Mouse (Mus musculus): Measurements from ENCODE around the gene Col13a1. TPM values are rescaled to one million over a fixed set of nuclear protein-coding genes. Genes with fewer than 3 reads are reported as not detected.

The Col13a1 gene
- total and polyA plus RNA-seq, 3 experiments, result not detected

GRCm38 (mm10) chr10:61949542-61949941, 29.4 kb downstream of the Col13a1 start:
- H3K27me3 ChIP-seq (replicated peaks), result peaks cover 96% of the 10 kb centered on the region
- dilution Hi-C loops (cut with MboI; ENCODE audit: extremely low pct_ligation_motif_present, extremely low pct_unique_long_range_greater_than_20kb, low sequenced_read_pairs), result no loop called here
- no peaks in the 10 kb centered on the region for H3K36me3 ChIP-seq (replicated peaks in 1 of 2; ENCODE audit: control insufficient read depth in 1 of 2, insufficient read depth in 1 of 2, low read length in 1 of 2)
- H3K4me3 ChIP-seq (replicated peaks in 1 of 3; ENCODE audit: low read depth in 2 of 3, low read length in 2 of 3, poor library complexity in 1 of 3), result no peak overlapping the region
- H3K9ac ChIP-seq (ENCODE audit: insufficient read depth, low read depth), result no peak overlapping the region
- in situ Hi-C loops (cut with MboI; ENCODE audit: low pct_ligation_motif_present, low pct_unique_long_range_greater_than_20kb, low sequenced_read_pairs), result no loop called here
- no peaks in the 10 kb centered on the region for H3K9me3 ChIP-seq (replicated peaks; ENCODE audit: low read length)
- TF ChIP-seq ELF1 (IDR thresholded peaks at IDR 0.05; ENCODE audit: low read depth, low read length) (no peak), PAX5 (IDR thresholded peaks at IDR 0.05; ENCODE audit: low read length) (no peak)
- no peak overlapping the region for H3K4me2 ChIP-seq (ENCODE audit: insufficient read depth, low read depth, poor library complexity, severe bottlenecking)
- no peaks in the 10 kb centered on the region for H3K4me1 ChIP-seq (ENCODE audit: control insufficient read depth in 1 of 2, insufficient read depth in 2 of 2)
- H3K79me2 ChIP-seq (replicated peaks; ENCODE audit: control insufficient read depth, extremely low read depth, insufficient read depth, poor library complexity, severe bottlenecking), result no peaks in the 10 kb centered on the region
- DNase-seq (ENCODE audit: extremely low read depth), result no peak
- no peak overlapping the region for H3K27ac ChIP-seq (ENCODE audit: insufficient read depth, low read depth)

GRCm38 (mm10) chr10:61944386-61944785, 34.5 kb downstream of the Col13a1 start:
- H3K4me2 ChIP-seq (ENCODE audit: insufficient read depth, low read depth, poor library complexity, severe bottlenecking), result no peak overlapping the region
- dilution Hi-C loops (cut with MboI; ENCODE audit: extremely low pct_ligation_motif_present, extremely low pct_unique_long_range_greater_than_20kb, low sequenced_read_pairs), result no loop called here
- H3K79me2 ChIP-seq (replicated peaks; ENCODE audit: control insufficient read depth, extremely low read depth, insufficient read depth, poor library complexity, severe bottlenecking), result no peaks in the 10 kb centered on the region
- H3K4me3 ChIP-seq (replicated peaks in 1 of 3; ENCODE audit: low read depth in 2 of 3, low read length in 2 of 3, poor library complexity in 1 of 3), result no peak overlapping the region
- H3K27ac ChIP-seq (ENCODE audit: insufficient read depth, low read depth), result no peak overlapping the region
- in situ Hi-C loops (cut with MboI; ENCODE audit: low pct_ligation_motif_present, low pct_unique_long_range_greater_than_20kb, low sequenced_read_pairs), result no loop called here
- peaks cover 95% of the 10 kb centered on the region for H3K27me3 ChIP-seq (replicated peaks)
- no peaks in the 10 kb centered on the region for H3K36me3 ChIP-seq (replicated peaks in 1 of 2; ENCODE audit: control insufficient read depth in 1 of 2, insufficient read depth in 1 of 2, low read length in 1 of 2)
- no peak overlapping the region for H3K9ac ChIP-seq (ENCODE audit: insufficient read depth, low read depth)
- no peak for DNase-seq (ENCODE audit: extremely low read depth)
- no peak for TF ChIP-seq JUN (IDR thresholded peaks at IDR 0.05; ENCODE audit: insufficient read depth, low read depth, low read length)
- no peaks in the 10 kb centered on the region for H3K9me3 ChIP-seq (replicated peaks; ENCODE audit: low read length)
- no peaks in the 10 kb centered on the region for H3K4me1 ChIP-seq (ENCODE audit: control insufficient read depth in 1 of 2, insufficient read depth in 2 of 2)

GRCm38 (mm10) chr10:61943480-61943879, 35.4 kb downstream of the Col13a1 start:
- H3K27ac ChIP-seq (ENCODE audit: insufficient read depth, low read depth), result no peak overlapping the region
- no peak overlapping the region for H3K4me3 ChIP-seq (replicated peaks in 1 of 3; ENCODE audit: low read depth in 2 of 3, low read length in 2 of 3, poor library complexity in 1 of 3)
- dilution Hi-C loops (cut with MboI; ENCODE audit: extremely low pct_ligation_motif_present, extremely low pct_unique_long_range_greater_than_20kb, low sequenced_read_pairs) (no loop called here), in situ Hi-C loops (cut with MboI; ENCODE audit: low pct_ligation_motif_present, low pct_unique_long_range_greater_than_20kb, low sequenced_read_pairs) (no loop called here)
- H3K4me2 ChIP-seq (ENCODE audit: insufficient read depth, low read depth, poor library complexity, severe bottlenecking), result no peak overlapping the region
- no peaks in the 10 kb centered on the region for H3K4me1 ChIP-seq (ENCODE audit: control insufficient read depth in 1 of 2, insufficient read depth in 2 of 2)
- peaks cover 97% of the 10 kb centered on the region for H3K27me3 ChIP-seq (replicated peaks)
- no peak overlapping the region for H3K9ac ChIP-seq (ENCODE audit: insufficient read depth, low read depth)
- no peaks in the 10 kb centered on the region for H3K9me3 ChIP-seq (replicated peaks; ENCODE audit: low read length)
- TF ChIP-seq IRF4 (IDR thresholded peaks at IDR 0.05; ENCODE audit: low read depth, low read length) (no peak), MAFK (IDR thresholded peaks at IDR 0.05; ENCODE audit: insufficient replicate concordance, low read length) (no peak), CHD1 (IDR thresholded peaks at IDR 0.05; ENCODE audit: low read depth, low read length) (no peak), UBTF (IDR thresholded peaks at IDR 0.05; ENCODE audit: low read depth, low read length) (no peak), USF1 (IDR thresholded peaks at IDR 0.05; ENCODE audit: low read depth, low read length) (no peak), JUND (conservative IDR thresholded peaks at IDR 0.05; ENCODE audit: low read depth, low read length) (no peak), KAT2A (IDR thresholded peaks at IDR 0.05; ENCODE audit: insufficient replicate concordance, low read length) (no peak), ZNF384 (IDR thresholded peaks at IDR 0.05; ENCODE audit: low read depth, low read length) (no peak), GABPA (IDR thresholded peaks at IDR 0.05; ENCODE audit: insufficient replicate concordance, low read depth, low read length) (no peak), MAZ (IDR thresholded peaks at IDR 0.05; ENCODE audit: low read depth, low read length) (no peak), ZMIZ1 (IDR thresholded peaks at IDR 0.05; ENCODE audit: low read depth, low read length) (no peak), E2F4 (IDR thresholded peaks at IDR 0.05; ENCODE audit: insufficient replicate concordance, low read depth, low read length) (no peak), HCFC1 (IDR thresholded peaks at IDR 0.05; ENCODE audit: low read depth, low read length) (no peak), ZKSCAN1 (IDR thresholded peaks at IDR 0.05; ENCODE audit: borderline replicate concordance, low read depth, low read length) (no peak), ZC3H11A (IDR thresholded peaks at IDR 0.05; ENCODE audit: low read depth, low read length) (no peak), PAX5 (IDR thresholded peaks at IDR 0.05; ENCODE audit: low read length) (no peak)
- H3K79me2 ChIP-seq (replicated peaks; ENCODE audit: control insufficient read depth, extremely low read depth, insufficient read depth, poor library complexity, severe bottlenecking), result no peaks in the 10 kb centered on the region
- H3K36me3 ChIP-seq (replicated peaks in 1 of 2; ENCODE audit: control insufficient read depth in 1 of 2, insufficient read depth in 1 of 2, low read length in 1 of 2), result no peaks in the 10 kb centered on the region
- no peak for DNase-seq (ENCODE audit: extremely low read depth)
